Mouse (Mus musculus) heart, embryonic 10.5 days (tissue): ENCODE data around the gene Pradc1. TPM values are rescaled to one million over a fixed set of nuclear protein-coding genes. Genes with fewer than 3 reads are reported as not detected.

Experiments used
- DNase-seq: peaks from one replicate; pipeline ENCODE4 v3.0.0-alpha.2; 2017; ENCODE audit warnings: low spot score
- H3K27ac ChIP-seq: fragments of 300-500 bp; sonication (generic); 2 replicates; pipeline ENCODE4 v1.5.1; 2016; ENCODE audit warnings: mild to moderate bottlenecking
- H3K27me3 ChIP-seq: fragments of 300-500 bp; sonication (generic); 2 replicates; pipeline ENCODE4 v1.6.1; 2016; ENCODE audit warnings: mild to moderate bottlenecking; ENCODE audit not compliant: poor library complexity, insufficient read depth, severe bottlenecking
- H3K36me3 ChIP-seq: fragments of 300-500 bp; sonication (generic); 2 replicates; pipeline ENCODE4 v1.6.1; 2016; ENCODE audit warnings: mild to moderate bottlenecking, moderate library complexity
- H3K4me1 ChIP-seq: fragments of 300-500 bp; sonication (generic); 2 replicates; pipeline ENCODE4 v1.6.1; 2016; ENCODE audit warnings: mild to moderate bottlenecking
- H3K4me3 ChIP-seq: fragments of 300-500 bp; sonication (generic); 2 replicates; pipeline ENCODE4 v1.5.1; 2016; ENCODE audit warnings: mild to moderate bottlenecking, moderate library complexity
- H3K9me3 ChIP-seq: fragments of 300-500 bp; sonication (generic); 2 replicates; pipeline ENCODE4 v1.6.1; 2016; ENCODE audit warnings: mild to moderate bottlenecking, moderate library complexity
- WGBS: fragments of 180-500 bp; shearing (Covaris S2); methylation state at CpG from one replicate; pipeline ENCODE4 v1.1.7; 2016; 5-methylcytosine and 5-hydroxymethylcytosine counted together
- polyA plus RNA-seq: library from polyadenylated mRNA; unstranded; fragments of >200 nt; fragmentation: Nextera tagmentation; extraction: Ambion mirVana; gene quantifications from 2 replicates; pipeline ENCODE4 v1.2.1, GENCODE M21; 2016

Pradc1 gene
- polyA plus RNA-seq, 1 experiment from 2014 or later, result 38.9 TPM

GRCm38 (mm10) chr6:85409003-85409402, 42.8 kb downstream of the Pradc1 start:
- peaks cover 8% of the 10 kb centered on the region; the same call in 1 of the 2 replicates for H3K4me1 ChIP-seq
- DNase-seq, result no peak
- WGBS, result under 1% methylated on average over 31 of the region's 31 CpGs
- no peaks in the 10 kb centered on the region for H3K36me3 ChIP-seq
- H3K4me3 ChIP-seq, result peak overlapping the region; percentile 53
- H3K27ac ChIP-seq, result no peak overlapping the region
- H3K9me3 ChIP-seq, result no peaks in the 10 kb centered on the region
- peaks cover 69% of the 10 kb centered on the region for H3K27me3 ChIP-seq

GRCm38 (mm10) chr6:85403039-85403438, 48.7 kb downstream of the Pradc1 start:
- Histone ChIP-seq H3K36me3 (no peaks in the 10 kb centered on the region), H3K27me3 (peaks cover 41% of the 10 kb centered on the region), H3K4me1 (no peaks in the 10 kb centered on the region), H3K27ac (no peak overlapping the region), H3K9me3 (no peaks in the 10 kb centered on the region), H3K4me3 (no peak overlapping the region)
- no peak for DNase-seq
- 75% methylated on average over 10 of the region's 10 CpGs for WGBS

- H3K4me3 ChIP-seq, result no peak overlapping the region
- WGBS, result 50% methylated on average over 2 of the region's 2 CpGs
- no peak for DNase-seq
- H3K36me3 ChIP-seq, result no peaks in the 10 kb centered on the region
- H3K27ac ChIP-seq, result no peak overlapping the region
- H3K4me1 ChIP-seq, result no peaks in the 10 kb centered on the region
- H3K9me3 ChIP-seq, result no peaks in the 10 kb centered on the region
- peaks cover 37% of the 10 kb centered on the region for H3K27me3 ChIP-seq
Observed at GRCm38 (mm10) chr6:85402613-85403012, 49.2 kb downstream of the Pradc1 start.

GRCm38 (mm10) chr6:85399715-85400114, 52.1 kb downstream of the Pradc1 start:
- DNase-seq, result no peak
- Histone ChIP-seq H3K27ac (no peak overlapping the region), H3K27me3 (peaks cover 8% of the 10 kb centered on the region; the same call in 1 of the 2 replicates), H3K4me3 (no peak overlapping the region), H3K4me1 (no peaks in the 10 kb centered on the region), H3K9me3 (no peaks in the 10 kb centered on the region), H3K36me3 (no peaks in the 10 kb centered on the region)
- WGBS, result 21% methylated on average over 5 of the region's 5 CpGs

- no peak for DNase-seq
- no peaks in the 10 kb centered on the region for H3K9me3 ChIP-seq
- H3K27ac ChIP-seq, result no peak overlapping the region
- H3K36me3 ChIP-seq, result no peaks in the 10 kb centered on the region
- H3K27me3 ChIP-seq, result peaks cover 9% of the 10 kb centered on the region
- no peaks in the 10 kb centered on the region for H3K4me1 ChIP-seq
- no peak overlapping the region for H3K4me3 ChIP-seq
- WGBS, result 16% methylated on average over 1 of the region's 1 CpGs
Observed at GRCm38 (mm10) chr6:85397165-85397564, 54.6 kb downstream of the Pradc1 start.

Other genes starting within 250 kb of the Pradc1 start
- 4.5 and 5.8 TPM in 2 replicates for gene Sfxn5, start 118.5 kb downstream of the Pradc1 start, polyA plus RNA-seq
- gene Rab11fip5, start 77.3 kb downstream of the Pradc1 start, polyA plus RNA-seq, result 9.0 and 23.0 TPM in 2 replicates
- not detected in 2 replicates for gene Noto, start 28.1 kb downstream of the Pradc1 start, polyA plus RNA-seq
- gene Smyd5, start 20.0 kb downstream of the Pradc1 start, polyA plus RNA-seq, result 64.4 and 81.8 TPM in 2 replicates
- gene Cct7, start 456 bp downstream of the Pradc1 start, polyA plus RNA-seq, result 563 and 665 TPM in 2 replicates
- gene Fbxo41, start 51.0 kb upstream of the Pradc1 start, polyA plus RNA-seq, result 0.04 and 0.13 TPM in 2 replicates
- gene Egr4, start 61.6 kb upstream of the Pradc1 start, polyA plus RNA-seq, result not detected in 2 replicates
- gene Alms1, start 135.6 kb upstream of the Pradc1 start, polyA plus RNA-seq, result 4.4 and 5.5 TPM in 2 replicates